Mouse (Mus musculus) MEL (cell line): Measurements from ENCODE around the gene Prdm5.

Source experiments
- CTCF ChIP-seq, 3 experiments: IDR thresholded peaks in 2 of 3; conservative IDR thresholded peaks in 1 of 3; 2 replicates each; pipeline ENCODE4 v1.5.1; 2011 to 2012; ENCODE audit warnings: low read length in 3 of 3, low read depth in 2 of 3, mild to moderate bottlenecking in 2 of 3, improper control_type of control experiment in 1 of 3, inconsistent platforms in 1 of 3, mixed read lengths in 1 of 3, moderate library complexity in 1 of 3; ENCODE audit not compliant: control insufficient read depth in 1 of 3, insufficient read depth in 1 of 3, poor library complexity in 1 of 3, severe bottlenecking in 1 of 3
- E2F4 ChIP-seq: IDR thresholded peaks from 2 replicates; pipeline ENCODE4 v1.6.1; 2011; ENCODE audit warnings: low read depth, low read length, improper control_type of control experiment, borderline replicate concordance
- MAFK ChIP-seq: IDR thresholded peaks from 2 replicates; pipeline ENCODE4 v1.6.1; 2011; ENCODE audit warnings: low read depth, mild to moderate bottlenecking, low read length, improper control_type of control experiment, borderline replicate concordance
- MEF2A ChIP-seq: IDR thresholded peaks from 2 replicates; pipeline ENCODE4 v1.6.1; 2014; ENCODE audit warnings: low read depth, mild to moderate bottlenecking, inconsistent platforms, low read length, improper control_type of control experiment; ENCODE audit not compliant: poor library complexity, insufficient replicate concordance, severe bottlenecking; ENCODE audit errors: extremely low read depth
- MYC ChIP-seq: IDR thresholded peaks from 2 replicates; pipeline ENCODE4 v1.6.1; 2011; ENCODE audit warnings: low read depth, mild to moderate bottlenecking, low read length, improper control_type of control experiment, moderate library complexity
- NELFE ChIP-seq: IDR thresholded peaks from 2 replicates; pipeline ENCODE4 v1.6.1; 2011; ENCODE audit warnings: low read depth, low read length, improper control_type of control experiment
- POLR2A ChIP-seq, 2 experiments: IDR thresholded peaks; 2 replicates each; pipeline ENCODE4 v1.6.1; 2011 to 2012; ENCODE audit warnings: low read length in 2 of 2, mild to moderate bottlenecking in 2 of 2, control low read depth in 1 of 2, improper control_type of control experiment in 1 of 2, low read depth in 1 of 2, moderate library complexity in 1 of 2; ENCODE audit not compliant: control insufficient read depth in 1 of 2, insufficient read depth in 1 of 2, poor library complexity in 1 of 2
- TAL1 ChIP-seq: IDR thresholded peaks from 2 replicates; pipeline ENCODE4 v1.6.1; 2012; ENCODE audit warnings: mild to moderate bottlenecking, inconsistent platforms, low read length, moderate library complexity, mixed read lengths
- TBP ChIP-seq: IDR thresholded peaks from 2 replicates; pipeline ENCODE4 v1.8.0; 2011; ENCODE audit warnings: low read depth, low read length, improper control_type of control experiment
- TCF12 ChIP-seq: IDR thresholded peaks from 2 replicates; pipeline ENCODE4 v1.6.1; 2014; ENCODE audit warnings: low read depth, mild to moderate bottlenecking, inconsistent platforms, low read length, improper control_type of control experiment, moderate library complexity

DNA sequence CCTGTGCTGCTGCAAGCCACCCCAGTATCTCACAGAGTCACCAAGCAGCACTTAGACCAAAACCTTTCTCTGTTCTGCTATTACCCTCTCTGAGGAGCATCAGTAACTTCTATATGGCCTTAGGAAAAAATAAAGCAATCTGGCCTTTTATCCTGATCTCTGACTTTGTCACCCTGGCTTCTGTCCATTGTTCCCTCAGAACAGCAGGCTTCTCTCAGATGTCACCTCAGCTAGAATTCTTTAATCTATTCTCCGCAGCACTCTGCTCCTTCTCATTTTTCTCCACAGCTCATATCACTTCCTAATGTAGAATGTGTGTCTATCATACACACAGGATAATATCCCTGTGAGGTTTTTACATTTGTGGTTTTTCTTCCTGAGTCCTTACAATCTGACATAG is 99.5 kb downstream of the Prdm5 start:
- TF ChIP-seq MEF2A, result no peak
- no peak for TF ChIP-seq E2F4
- TF ChIP-seq TCF12, result no peak
- TF ChIP-seq POLR2A (IDR thresholded peaks at IDR 0.05; ENCODE audit: control insufficient read depth in 1 of 2, insufficient read depth in 1 of 2, low read depth in 1 of 2, low read length in 2 of 2, poor library complexity in 1 of 2), result no peak
- TF ChIP-seq CTCF (IDR thresholded peaks at IDR 0.05 in 2 of 3, conservative IDR thresholded peaks at IDR 0.05 in 1 of 3; ENCODE audit: control insufficient read depth in 1 of 3, insufficient read depth in 1 of 3, low read depth in 2 of 3, low read length in 3 of 3, poor library complexity in 1 of 3, severe bottlenecking in 1 of 3), result no peak
- TF ChIP-seq TAL1, result no peak
- no peak for TF ChIP-seq MAFK
- no peak for TF ChIP-seq NELFE
- no peak for TF ChIP-seq TBP
- no peak for TF ChIP-seq MYC
